18 mouse cellular contexts compared by ENCODE assay signal in genomic region chr12:29971795-29972464, GRCm38 (mm10). TPM values are rescaled to one million over a fixed set of nuclear protein-coding genes. Genes with fewer than 3 reads are reported as not detected.
A peak's percentile ranks its signal among the peaks of the same experiment; 100 is the strongest.
DNase-seq lines count a peak whose midpoint lies in the region; ATAC-seq lines count a peak whose summit lies in the region.
"Had no signal": no experiment of that assay in that cellular context is flagged by ENCODE, and none has a peak within 500 bp of the region (broad histone marks: within the 10 kb centered on the region; RNA-seq: fewer than 3 reads in every experiment).

No protein-coding gene starts in this region.

- H3K4me3 ChIP-seq in heart, embryonic 12.5 days = no peak overlapping the region
- no peak overlapping the region for H3K4me3 ChIP-seq in kidney, embryonic 16.5 days (ENCODE audit: low read length)
- no peak overlapping the region for H3K4me3 ChIP-seq in brown adipose tissue, adult 24 weeks (ENCODE audit: insufficient read depth, low read depth, low read length)
- no peak overlapping the region for H3K4me3 ChIP-seq in embryonic facial prominence, embryonic 15.5 days (replicated peaks)
- H3K4me3 ChIP-seq: erythroblast, embryonic 14.5 days; hindbrain, embryonic 10.5 days; layer of hippocampus, adult 2 months; myocyte had no signal

- peaks cover 44% of the 10 kb centered on the region for H3K4me1 ChIP-seq in heart, embryonic 12.5 days (replicated peaks)
- peaks cover 10% of the 10 kb centered on the region; the same call in 1 of the 2 replicates for H3K4me1 ChIP-seq in kidney, embryonic 16.5 days (ENCODE audit: insufficient read depth, low read length)
- H3K4me1 ChIP-seq in brown adipose tissue, adult 24 weeks (ENCODE audit: control insufficient read depth, insufficient read depth, insufficient read length, low read length) = peaks cover 20% of the 10 kb centered on the region
- peaks cover 25% of the 10 kb centered on the region; the same call in 1 of the 2 replicates for H3K4me1 ChIP-seq in embryonic facial prominence, embryonic 15.5 days
- H3K4me1 ChIP-seq: hindbrain, embryonic 10.5 days had no signal

- H3K9ac ChIP-seq in heart, embryonic 12.5 days = no peak overlapping the region
- H3K9ac ChIP-seq in kidney, embryonic 16.5 days (replicated peaks; ENCODE audit: low read length) = no peak overlapping the region
- H3K9ac ChIP-seq in embryonic facial prominence, embryonic 15.5 days = no peak overlapping the region

- H3K4me2 ChIP-seq in heart, embryonic 12.5 days = no peak overlapping the region
- H3K4me2 ChIP-seq in kidney, embryonic 16.5 days (replicated peaks; ENCODE audit: low read depth, low read length) = no peak overlapping the region
- H3K4me2 ChIP-seq in embryonic facial prominence, embryonic 15.5 days (replicated peaks) = no peak overlapping the region

- no peak for ATAC-seq in heart, embryonic 12.5 days (ENCODE audit: insufficient number of reproducible peaks, low FRiP score)
- no peak for ATAC-seq in kidney, embryonic 16.5 days (ENCODE audit: low FRiP score, low TSS enrichment)
- ATAC-seq in embryonic facial prominence, embryonic 15.5 days (ENCODE audit: insufficient number of reproducible peaks, low FRiP score, low TSS enrichment, low read depth) = no peak
- ATAC-seq: forebrain, embryonic 14.5 days had no signal

- 72% methylated on average over 7 of the region's 7 CpGs for WGBS in heart, embryonic 12.5 days
- 77% methylated on average over 7 of the region's 7 CpGs for WGBS in kidney, embryonic 16.5 days
- 74% methylated on average over 7 of the region's 7 CpGs for WGBS in embryonic facial prominence, embryonic 15.5 days

- peak overlapping the region; percentile 33 for H3K27ac ChIP-seq in heart, embryonic 12.5 days (ENCODE audit: poor library complexity, severe bottlenecking)
- H3K27ac ChIP-seq in kidney, embryonic 16.5 days (ENCODE audit: low read length) = 0 out of 2 replicates have a peak overlapping the region, but pooled peaks have one; percentile 32
- peak overlapping the region; percentile 53 for H3K27ac ChIP-seq in brown adipose tissue, adult 24 weeks (replicated peaks; ENCODE audit: low read depth, low read length)
- H3K27ac ChIP-seq in embryonic facial prominence, embryonic 15.5 days (replicated peaks) = 0 out of 2 replicates have a peak overlapping the region, but pooled peaks have one; percentile 12
- H3K27ac ChIP-seq: hindbrain, embryonic 10.5 days; layer of hippocampus, adult 2 months had no signal

- DNase-seq in heart, adult 8-10 months (ENCODE audit: low spot score) = no peak
- DNase-seq in kidney, postnatal 10 days = no peak
- DNase-seq in urinary bladder, postnatal 36 days (ENCODE audit: low spot score in 2 of 2) = no peak
- DNase-seq: cerebellum, postnatal 10 days; kidney, adult 9 months; lung, adult 18-20 months; midbrain, embryonic 14.5 days; thymus, postnatal 14 days had no signal

- peaks cover 19% of the 10 kb centered on the region for H3K36me3 ChIP-seq in heart, embryonic 12.5 days
- H3K36me3 ChIP-seq in kidney, embryonic 16.5 days (ENCODE audit: insufficient read depth, low read length) = peaks cover 10% of the 10 kb centered on the region
- H3K36me3 ChIP-seq in embryonic facial prominence, embryonic 15.5 days = peaks cover 16% of the 10 kb centered on the region

- H3K9me3 ChIP-seq in heart, embryonic 12.5 days (replicated peaks) = no peaks in the 10 kb centered on the region
- no peaks in the 10 kb centered on the region for H3K9me3 ChIP-seq in kidney, embryonic 16.5 days (ENCODE audit: low read length)
- H3K9me3 ChIP-seq in embryonic facial prominence, embryonic 15.5 days (replicated peaks) = no peaks in the 10 kb centered on the region

- no peaks in the 10 kb centered on the region for H3K27me3 ChIP-seq in heart, embryonic 12.5 days (replicated peaks)
- no peaks in the 10 kb centered on the region for H3K27me3 ChIP-seq in kidney, embryonic 16.5 days (ENCODE audit: insufficient read depth, low read length)
- no peaks in the 10 kb centered on the region for H3K27me3 ChIP-seq in embryonic facial prominence, embryonic 15.5 days

RNA-seq across cellular contexts. Expression of gene Pxdn, which starts 34.5 kb away (rescaled TPM):
- 125 and 131 TPM in 2 replicates for polyA plus RNA-seq in heart, embryonic 12.5 days (2016; fragmentation: Nextera tagmentation; extraction: Ambion mirVana)
- 10 to 100 TPM; 23.8 to 32.9 (median 29.5) TPM for total RNA-seq in heart, adult 8-10 months (2022)
- polyA plus RNA-seq in kidney, embryonic 16.5 days (2015; fragmentation: Nextera tagmentation; extraction: Ambion mirVana) = 105 and 107 TPM in 2 replicates
- 21.5 and 26.4 TPM in 2 replicates for polyA plus RNA-seq in brown adipose tissue, adult 24 weeks (2012; ENCODE audit: insufficient read depth, insufficient read length, missing spikeins)
- 90.6 and 94.8 TPM in 2 replicates for polyA plus RNA-seq in embryonic facial prominence, embryonic 15.5 days (2015; fragmentation: Nextera tagmentation; extraction: Ambion mirVana)
- total RNA-seq: neutrophil, adult 5-6 weeks had no signal
- polyA plus RNA-seq: erythroblast, embryonic 14.5 days had no signal
